Comparison of ENCODE assay signal across 8 mouse cellular contexts in the genomic region with DNA sequence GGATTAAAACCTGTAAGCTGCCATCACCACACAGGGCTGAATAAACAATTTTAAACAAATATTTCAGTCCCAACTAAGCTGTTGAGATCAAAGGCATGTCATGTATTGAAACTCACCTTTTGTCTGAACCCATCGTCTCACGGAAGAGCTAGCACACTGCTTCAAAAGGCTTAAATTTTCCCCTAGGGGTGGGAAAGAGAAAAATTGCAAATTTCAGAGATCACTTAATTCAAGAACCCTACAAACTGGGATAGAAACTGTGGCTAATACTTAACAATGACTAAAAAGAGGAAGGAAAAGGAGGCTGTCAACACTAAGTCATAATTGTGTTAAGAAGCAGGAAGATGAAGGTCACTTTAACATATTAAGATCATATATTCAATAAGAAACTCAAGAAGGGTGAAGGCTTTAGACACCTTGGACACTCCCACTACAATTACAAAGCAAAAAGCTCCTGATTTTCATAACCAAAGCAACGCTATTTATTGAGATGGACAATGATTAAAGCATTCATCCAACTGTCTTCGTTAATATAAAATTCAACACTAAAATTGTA. TPM values are rescaled to one million over a fixed set of nuclear protein-coding genes. Genes with fewer than 3 reads are reported as not detected.
DNase-seq lines count a peak whose midpoint lies in the region; ATAC-seq and TF ChIP-seq lines count a peak whose summit lies in the region.

No protein-coding gene starts in this region.

- H3K4me3 ChIP-seq in heart, adult 2 months = peak overlapping the region; percentile 95
- H3K4me3 ChIP-seq in E14TG2a.4 (replicated peaks; ENCODE audit: low read length) = peak overlapping the region; percentile 99
- peak overlapping the region; percentile 99 for H3K4me3 ChIP-seq in forebrain, embryonic 14.5 days (ENCODE audit: low read depth, low read length)
- H3K4me3 ChIP-seq in liver, embryonic 16.5 days (ENCODE audit: low read depth, low read length) = peak overlapping the region; percentile 85

- peaks cover 5% of the 10 kb centered on the region for H3K79me2 ChIP-seq in heart, adult 2 months (replicated peaks; ENCODE audit: control insufficient read depth, insufficient read depth, low read length)

- no peak for TF ChIP-seq POLR2A in heart, adult 2 months (IDR thresholded peaks at IDR 0.05; ENCODE audit: insufficient read depth, low read depth, low read length)

- no peak for DNase-seq in heart, adult 2 months
- DNase-seq in heart, postnatal 14 days = no peak
- peak; percentile 14 for DNase-seq in forebrain, embryonic 14.5 days (ENCODE audit: low spot score)
- no peak for DNase-seq in adrenal gland, postnatal 10 days
- no peak for DNase-seq in right cerebral cortex, adult 2 months (ENCODE audit: low spot score in 2 of 2)
- no peak for DNase-seq in ovary, adult 18-20 months (ENCODE audit: low spot score)

- intact Hi-C loops in heart, adult 2 months (cut with DNase I) = no loop called here
- intact Hi-C loops in heart, postnatal 14 days (cut with DNase I) = no loop called here

- H3K4me1 ChIP-seq in heart, adult 2 months (ENCODE audit: control insufficient read depth, insufficient read depth, low read length) = peaks cover 4% of the 10 kb centered on the region; the same call in 1 of the 2 replicates
- H3K4me1 ChIP-seq in E14TG2a.4 (replicated peaks; ENCODE audit: low read depth, low read length) = peaks cover 20% of the 10 kb centered on the region
- peaks cover 11% of the 10 kb centered on the region for H3K4me1 ChIP-seq in forebrain, embryonic 14.5 days (ENCODE audit: control insufficient read depth, insufficient read depth, low read length)
- peaks cover 16% of the 10 kb centered on the region for H3K4me1 ChIP-seq in liver, embryonic 16.5 days (ENCODE audit: control insufficient read depth, low read depth, low read length)

- H3K9ac ChIP-seq in heart, adult 2 months (ENCODE audit: low read depth, low read length) = 0 out of 2 replicates have a peak overlapping the region, but pooled peaks have one; percentile 29
- peak overlapping the region; percentile 98 for H3K9ac ChIP-seq in forebrain, embryonic 14.5 days (ENCODE audit: low read length)
- H3K9ac ChIP-seq in liver, embryonic 16.5 days (ENCODE audit: low read depth, low read length) = peak overlapping the region; percentile 98

- 6% methylated on average over 4 of the region's 4 CpGs for WGBS in heart, adult 2 months
- WGBS in forebrain, embryonic 14.5 days = 10% methylated on average over 4 of the region's 4 CpGs
- WGBS in liver, embryonic 16.5 days (ENCODE audit: insufficient replicate concordance) = 12% methylated on average over 4 of the region's 4 CpGs

- no peaks in the 10 kb centered on the region for H3K9me3 ChIP-seq in E14TG2a.4 (ENCODE audit: low read length)
- no peaks in the 10 kb centered on the region for H3K9me3 ChIP-seq in forebrain, embryonic 14.5 days (replicated peaks; ENCODE audit: control insufficient read depth, low read length)
- no peaks in the 10 kb centered on the region for H3K9me3 ChIP-seq in liver, embryonic 16.5 days (replicated peaks; ENCODE audit: control insufficient read depth, low read length)

- peak overlapping the region; percentile 95 for H3K27ac ChIP-seq in heart, adult 2 months
- no peak overlapping the region for H3K27ac ChIP-seq in forebrain, embryonic 14.5 days (ENCODE audit: low read depth, low read length)
- peak overlapping the region; percentile 45; the same call in 1 of the 2 replicates for H3K27ac ChIP-seq in liver, embryonic 16.5 days (ENCODE audit: low read length)

- no peaks in the 10 kb centered on the region for H3K27me3 ChIP-seq in heart, adult 2 months (ENCODE audit: control insufficient read depth, insufficient read depth, low read length)
- H3K27me3 ChIP-seq in E14TG2a.4 (ENCODE audit: insufficient read depth, low read length) = no peaks in the 10 kb centered on the region
- no peaks in the 10 kb centered on the region for H3K27me3 ChIP-seq in forebrain, embryonic 14.5 days (replicated peaks; ENCODE audit: control insufficient read depth, insufficient read depth, low read length)
- H3K27me3 ChIP-seq in liver, embryonic 16.5 days (ENCODE audit: control insufficient read depth, insufficient read depth, low read depth, low read length) = no peaks in the 10 kb centered on the region

- H3K4me2 ChIP-seq in forebrain, embryonic 14.5 days (ENCODE audit: low read length) = peak overlapping the region; percentile 72
- H3K4me2 ChIP-seq in liver, embryonic 16.5 days (ENCODE audit: low read depth, low read length) = peak overlapping the region; percentile 78

- TF ChIP-seq CTCF in heart, adult 2 months (IDR thresholded peaks at IDR 0.05) = no peak
- TF ChIP-seq CTCF in E14TG2a.4 (conservative IDR thresholded peaks at IDR 0.05; ENCODE audit: low read length) = no peak

- peaks cover 30% of the 10 kb centered on the region for H3K36me3 ChIP-seq in heart, adult 2 months (ENCODE audit: control insufficient read depth, insufficient read depth, low read length)
- peaks cover 63% of the 10 kb centered on the region for H3K36me3 ChIP-seq in E14TG2a.4 (ENCODE audit: insufficient read depth, low read length)
- peaks cover 65% of the 10 kb centered on the region for H3K36me3 ChIP-seq in forebrain, embryonic 14.5 days (ENCODE audit: control insufficient read depth, insufficient read depth, low read length)
- peaks cover 49% of the 10 kb centered on the region for H3K36me3 ChIP-seq in liver, embryonic 16.5 days (ENCODE audit: control insufficient read depth, insufficient read depth)

- TF ChIP-seq EP300 in heart, adult 2 months (IDR thresholded peaks at IDR 0.05; ENCODE audit: insufficient read depth, low read depth, low read length) = no peak

- ATAC-seq in forebrain, embryonic 14.5 days = no peak
- no peak for ATAC-seq in liver, embryonic 16.5 days (ENCODE audit: low read depth)

RNA-seq across cellular contexts. Expression of a gene that starts 1.3 kb away (rescaled TPM):
- 10 to 100 TPM; 38.9 to 54.6 TPM for total RNA-seq in heart, adult 2 months (2021)
- 50.5 and 68.3 TPM in 2 replicates for polyA plus RNA-seq in heart, adult 2 months (2012; rRNA removed)
- 10 to 100 TPM; 74.1 to 76.9 TPM for total RNA-seq in heart, postnatal 14 days (2021)
- 188 and 210 TPM in 2 replicates for polyA plus RNA-seq in forebrain, embryonic 14.5 days (2014; fragmentation: Nextera tagmentation; extraction: Ambion mirVana)
- 72.7 and 78.3 TPM in 2 replicates for polyA plus RNA-seq in liver, embryonic 16.5 days (2015; fragmentation: Nextera tagmentation; extraction: Ambion mirVana)
- 100 to 1,000 TPM in 1 of 2 experiments, 10 to 100 TPM in 1; 97.7 to 131 TPM for total RNA-seq in adrenal gland, postnatal 10 days (2021)

RNA-seq across cellular contexts. Expression of a gene that starts 59.2 kb away (rescaled TPM):
- total RNA-seq in heart, adult 2 months (2021) = 10 to 100 TPM; 13.4 to 16.8 TPM
- polyA plus RNA-seq in heart, adult 2 months (2012; rRNA removed) = 29.1 and 31.8 TPM in 2 replicates
- 10 to 100 TPM; 17.7 to 18.0 TPM for total RNA-seq in heart, postnatal 14 days (2021)
- 7.4 and 12.2 TPM in 2 replicates for polyA plus RNA-seq in forebrain, embryonic 14.5 days (2014; fragmentation: Nextera tagmentation; extraction: Ambion mirVana)
- 0.41 and 0.86 TPM in 2 replicates for polyA plus RNA-seq in liver, embryonic 16.5 days (2015; fragmentation: Nextera tagmentation; extraction: Ambion mirVana)
- total RNA-seq in adrenal gland, postnatal 10 days (2021) = 10 to 100 TPM; 20.2 to 24.8 TPM

Comparison
In these comparisons a context has a peak if more than half of its experiments do, and no peak if none do; other contexts are left out.
1. H3K9ac ChIP-seq: peak in every context shown above with its lines; median percentile 98 in forebrain, embryonic 14.5 days; 98 in liver, embryonic 16.5 days; 29 in heart, adult 2 months.